Mouse (Mus musculus) forebrain, embryonic 14.5 days (tissue): ENCODE data around the gene Olfr967. TPM values are rescaled to one million over a fixed set of nuclear protein-coding genes. Genes with fewer than 3 reads are reported as not detected.

Source experiments
- ATAC-seq: fragments of 200-750 bp; cut with Nextera tagmentation; 2 replicates; pipeline ENCODE4 v1.8.0; 2017; ENCODE audit warnings: mild to moderate bottlenecking, moderate library complexity
- DNase-seq: peaks from one replicate; pipeline ENCODE4 v3.0.0-alpha.2; 2015; ENCODE audit warnings: low spot score
- H3K27ac ChIP-seq: fragments of 300-500 bp; sonication (generic); 2 replicates; pipeline ENCODE4 v1.5.1; 2014; ENCODE audit warnings: low read depth, mild to moderate bottlenecking, control low read depth, low read length, moderate library complexity
- H3K27me3 ChIP-seq: fragments of 300-500 bp; sonication (generic); replicated peaks from 2 replicates; pipeline ENCODE4 v1.6.1; 2014; ENCODE audit warnings: low read length, control low read depth, mixed read lengths; ENCODE audit not compliant: control insufficient read depth, insufficient read depth
- H3K36me3 ChIP-seq: fragments of 300-500 bp; sonication (generic); 2 replicates; pipeline ENCODE4 v1.6.1; 2014; ENCODE audit warnings: low read length, control low read depth; ENCODE audit not compliant: control insufficient read depth, insufficient read depth
- H3K4me1 ChIP-seq: fragments of 300-500 bp; sonication (generic); 2 replicates; pipeline ENCODE4 v1.6.1; 2014; ENCODE audit warnings: antibody characterized with exemption, low read length, control low read depth; ENCODE audit not compliant: control insufficient read depth, insufficient read depth
- H3K4me2 ChIP-seq: fragments of 300-500 bp; sonication (generic); 2 replicates; pipeline ENCODE4 v1.6.1; 2014; ENCODE audit warnings: mild to moderate bottlenecking, control low read depth, low read length
- H3K4me3 ChIP-seq: fragments of 300-500 bp; sonication (generic); 2 replicates; pipeline ENCODE4 v1.5.1; 2014; ENCODE audit warnings: low read depth, low read length, control low read depth
- H3K9ac ChIP-seq: fragments of 300-500 bp; sonication (generic); 2 replicates; pipeline ENCODE4 v1.6.1; 2014; ENCODE audit warnings: mild to moderate bottlenecking, low read length, control low read depth, moderate library complexity
- H3K9me3 ChIP-seq: fragments of 300-500 bp; sonication (generic); replicated peaks from 2 replicates; pipeline ENCODE4 v1.6.1; 2016; ENCODE audit warnings: low read length, control low read depth, mixed read lengths; ENCODE audit not compliant: control insufficient read depth
- WGBS: fragments of 180-500 bp; shearing (Covaris S2); extraction: QIAGEN DNeasy Blood & Tissue Kit; methylation state at CpG from one replicate; pipeline ENCODE4 v1.1.7; 2014; 5-methylcytosine and 5-hydroxymethylcytosine counted together
- polyA plus RNA-seq: library from polyadenylated mRNA; unstranded; fragments of >200 nt; fragmentation: Nextera tagmentation; extraction: Ambion mirVana; gene quantifications from 2 replicates; pipeline ENCODE4 v1.2.1, GENCODE M21; 2014

Olfr967 gene
- polyA plus RNA-seq, 1 experiment from 2014 or later: not detected

DNA sequence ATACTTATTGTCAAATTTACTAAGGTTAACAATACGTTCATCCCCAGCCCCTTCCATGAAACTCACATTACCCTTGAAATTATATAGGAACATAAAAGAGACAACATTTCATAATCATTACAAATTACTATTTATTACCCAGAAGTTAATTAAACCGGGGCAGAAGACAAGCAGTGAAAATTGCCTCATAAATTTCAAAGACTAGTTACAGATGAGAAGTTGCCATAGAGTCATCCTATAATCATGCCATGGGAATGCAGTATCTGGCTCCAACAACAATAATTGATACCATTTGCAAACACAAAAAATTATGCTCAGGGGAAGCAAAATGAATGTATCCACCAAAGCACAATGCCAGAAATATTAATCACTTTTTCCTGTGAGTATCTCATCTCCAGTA is 44.5 kb downstream of the Olfr967 start, which contains the start of gene Olfr969:
TSS of gene Olfr969 (plus strand) at position 388 of the 400 bp plus-strand sequence.
- 81% methylated on average over 2 of the region's 2 CpGs for WGBS
- Histone ChIP-seq H3K27me3 (no peaks in the 10 kb centered on the region), H3K27ac (no peak within 1 kb of the TSS), H3K4me1 (no peaks in the 10 kb centered on the region), H3K4me3 (no peak within 1 kb of the TSS), H3K36me3 (no peaks in the 10 kb centered on the region), H3K4me2 (no peak within 1 kb of the TSS), H3K9ac (no peak within 1 kb of the TSS), H3K9me3 (no peaks in the 10 kb centered on the region)
- DNase-seq (no peak), ATAC-seq (no peak)

Other genes starting within 250 kb of the Olfr967 start
- gene Olfr957, start 230.4 kb upstream of the Olfr967 start, polyA plus RNA-seq: not detected in 2 replicates
- gene Olfr958, start 192.2 kb upstream of the Olfr967 start, polyA plus RNA-seq: not detected in 2 replicates
- gene Olfr959, start 170.7 kb upstream of the Olfr967 start, polyA plus RNA-seq: not detected in 2 replicates
- 51.5 and 68.6 TPM in 2 replicates for gene AW551984, start 141.8 kb upstream of the Olfr967 start, polyA plus RNA-seq
- gene Olfr148, start 135.6 kb upstream of the Olfr967 start, polyA plus RNA-seq: not detected in 2 replicates
- gene Olfr960, start 124.9 kb upstream of the Olfr967 start, polyA plus RNA-seq: not detected in 2 replicates
- gene Olfr961, start 101.2 kb upstream of the Olfr967 start, polyA plus RNA-seq: not detected in 2 replicates
- gene Olfr963, start 79.0 kb upstream of the Olfr967 start, polyA plus RNA-seq: not detected in 2 replicates
- not detected in 2 replicates for gene Olfr149, start 39.1 kb upstream of the Olfr967 start, polyA plus RNA-seq
- not detected in 2 replicates for gene Olfr965, start 34.9 kb upstream of the Olfr967 start, polyA plus RNA-seq
- gene Olfr150, start 15.3 kb upstream of the Olfr967 start, polyA plus RNA-seq: not detected in 2 replicates
- gene Olfr968, start 37.0 kb downstream of the Olfr967 start, polyA plus RNA-seq: not detected in 2 replicates
- gene Olfr969, start 44.7 kb downstream of the Olfr967 start, polyA plus RNA-seq: not detected in 2 replicates
- not detected in 2 replicates for gene Olfr970, start 62.6 kb downstream of the Olfr967 start, polyA plus RNA-seq
- gene Olfr971, start 90.6 kb downstream of the Olfr967 start, polyA plus RNA-seq: not detected in 2 replicates
- not detected in 2 replicates for gene Olfr972, start 120.2 kb downstream of the Olfr967 start, polyA plus RNA-seq
- not detected in 2 replicates for gene Olfr229, start 161.1 kb downstream of the Olfr967 start, polyA plus RNA-seq
- not detected in 2 replicates for gene Olfr974, start 191.3 kb downstream of the Olfr967 start, polyA plus RNA-seq
- not detected in 2 replicates for gene Olfr975, start 205.8 kb downstream of the Olfr967 start, polyA plus RNA-seq
- gene Olfr976, start 214.9 kb downstream of the Olfr967 start, polyA plus RNA-seq: not detected in 2 replicates
- not detected in 2 replicates for gene Olfr978, start 245.9 kb downstream of the Olfr967 start, polyA plus RNA-seq